Mouse (Mus musculus): ENCODE data around the gene Aunip.
"Not testable (repeated sequence)": the region's sequence is repeated elsewhere in the genome, so short reads cannot be mapped to it uniquely, and the experiment has no call there.

Gene Aunip

GRCm38 (mm10) chr4:134488211-134488610, 22.6 kb upstream of the Aunip start:
- DNase-seq: no peak

GRCm38 (mm10) chr4:134489986-134490665, 20.7 kb upstream of the Aunip start:
- DNase-seq: no peak

GRCm38 (mm10) chr4:134491716-134492115, 19.1 kb upstream of the Aunip start:
- peak; percentile 48 for DNase-seq

GRCm38 (mm10) chr4:134494161-134494560, 16.6 kb upstream of the Aunip start:
- not testable (repeated sequence) for DNase-seq

- no peak for DNase-seq
Observed at GRCm38 (mm10) chr4:134494780-134495545, 15.8 kb upstream of the Aunip start.

- DNase-seq: no peak
Observed at GRCm38 (mm10) chr4:134495546-134495923, 15.3 kb upstream of the Aunip start.

- DNase-seq: peak; percentile 66
Observed at GRCm38 (mm10) chr4:134496595-134497210, 14.1 kb upstream of the Aunip start, which contains the start of gene Paqr7. Gene Paqr7 (plus strand): TSS chr4:134496697.

- DNase-seq: no peak
Observed at GRCm38 (mm10) chr4:134497223-134497622, 13.6 kb upstream of the Aunip start.

GRCm38 (mm10) chr4:134497986-134498731, 12.6 kb upstream of the Aunip start:
- DNase-seq: no peak

- not testable (repeated sequence) for DNase-seq
Observed at GRCm38 (mm10) chr4:134498983-134499382, 11.8 kb upstream of the Aunip start.

- DNase-seq: no peak
Observed at GRCm38 (mm10) chr4:134501095-134501494, 9.7 kb upstream of the Aunip start.

GRCm38 (mm10) chr4:134503686-134504357, 7.0 kb upstream of the Aunip start:
- DNase-seq: no peak

- DNase-seq: no peak
Observed at GRCm38 (mm10) chr4:134505303-134505789, 5.5 kb upstream of the Aunip start.

GRCm38 (mm10) chr4:134505966-134506594, 4.7 kb upstream of the Aunip start:
- no peak for DNase-seq

- no peak for DNase-seq
Observed at GRCm38 (mm10) chr4:134506713-134507112, 4.1 kb upstream of the Aunip start.

GRCm38 (mm10) chr4:134510396-134510795, 403 bp upstream of the Aunip start:
- DNase-seq: no peak

- no peak for DNase-seq
Observed at GRCm38 (mm10) chr4:134511730-134512129, 931 bp downstream of the Aunip start.

- peak; percentile 72 for DNase-seq
Observed at GRCm38 (mm10) chr4:134512798-134513197, 2.0 kb downstream of the Aunip start.

- no peak for DNase-seq
Observed at GRCm38 (mm10) chr4:134514309-134514930, 3.6 kb downstream of the Aunip start.

GRCm38 (mm10) chr4:134515614-134516013, 4.8 kb downstream of the Aunip start:
- no peak for DNase-seq

- DNase-seq: no peak
Observed at GRCm38 (mm10) chr4:134516981-134517380, 6.2 kb downstream of the Aunip start.

Measured in right cerebral cortex, postnatal 14 days (tissue).